Mouse (Mus musculus) neural tube, embryonic 11.5 days (tissue): ENCODE measurements around the gene Hist1h2ag. TPM values are rescaled to one million over a fixed set of nuclear protein-coding genes. Genes with fewer than 3 reads are reported as not detected.
"Not testable (repeated sequence)": the region's sequence is repeated elsewhere in the genome, so short reads cannot be mapped to it uniquely, and the experiment has no call there.

Experiments used
- ATAC-seq: fragments of 200-750 bp; cut with Nextera tagmentation; 2 replicates; pipeline ENCODE4 v1.8.0; 2017; ENCODE audit warnings: moderate number of reproducible peaks, mild to moderate bottlenecking, moderate TSS enrichment, moderate library complexity; ENCODE audit not compliant: insufficient read depth, low FRiP score, low TSS enrichment
- DNase-seq: peaks from one replicate; pipeline ENCODE4 v3.0.0-alpha.2; 2015; ENCODE audit warnings: low spot score
- H3K27ac ChIP-seq: fragments of 300-500 bp; sonication (generic); 2 replicates; pipeline ENCODE4 v1.5.1; 2014; ENCODE audit warnings: low read depth, mild to moderate bottlenecking, low read length
- H3K27me3 ChIP-seq: fragments of 300-500 bp; sonication (generic); 2 replicates; pipeline ENCODE4 v1.6.1; 2014; ENCODE audit warnings: mild to moderate bottlenecking, low read length, mixed read lengths; ENCODE audit not compliant: control insufficient read depth, insufficient read depth
- H3K36me3 ChIP-seq: fragments of 300-500 bp; sonication (generic); 2 replicates; pipeline ENCODE4 v1.6.1; 2014; ENCODE audit warnings: mild to moderate bottlenecking, low read length, moderate library complexity, mixed read lengths; ENCODE audit not compliant: control insufficient read depth, insufficient read depth
- H3K4me1 ChIP-seq: fragments of 300-500 bp; sonication (generic); 2 replicates; pipeline ENCODE4 v1.6.1; 2014; ENCODE audit warnings: low read length, mixed read lengths; ENCODE audit not compliant: control insufficient read depth, insufficient read depth
- H3K4me2 ChIP-seq: fragments of 300-500 bp; sonication (generic); 2 replicates; pipeline ENCODE4 v1.6.1; 2014; ENCODE audit warnings: low read depth, mild to moderate bottlenecking, moderate library complexity
- H3K4me3 ChIP-seq: fragments of 300-500 bp; sonication (generic); 2 replicates; pipeline ENCODE4 v1.5.1; 2014; ENCODE audit warnings: low read depth, low read length
- H3K9ac ChIP-seq: fragments of 300-500 bp; sonication (generic); 2 replicates; pipeline ENCODE4 v1.6.1; 2014; ENCODE audit warnings: mild to moderate bottlenecking, low read length
- H3K9me3 ChIP-seq: fragments of 300-500 bp; sonication (generic); 2 replicates; pipeline ENCODE4 v1.6.1; 2016; ENCODE audit warnings: low read length; ENCODE audit not compliant: control insufficient read depth
- WGBS: fragments of 180-500 bp; shearing (Covaris S2); extraction: QIAGEN DNeasy Blood & Tissue Kit; methylation state at CpG from one replicate; pipeline ENCODE4 v1.1.7; 2014; 5-methylcytosine and 5-hydroxymethylcytosine counted together
- polyA plus RNA-seq: library from polyadenylated mRNA; unstranded; fragments of >200 nt; fragmentation: Nextera tagmentation; extraction: Ambion mirVana; gene quantifications from 2 replicates; pipeline ENCODE4 v1.2.1, GENCODE M21; 2014

The Hist1h2ag gene
- polyA plus RNA-seq, 1 experiment from 2014 or later: 51.6 TPM

DNA sequence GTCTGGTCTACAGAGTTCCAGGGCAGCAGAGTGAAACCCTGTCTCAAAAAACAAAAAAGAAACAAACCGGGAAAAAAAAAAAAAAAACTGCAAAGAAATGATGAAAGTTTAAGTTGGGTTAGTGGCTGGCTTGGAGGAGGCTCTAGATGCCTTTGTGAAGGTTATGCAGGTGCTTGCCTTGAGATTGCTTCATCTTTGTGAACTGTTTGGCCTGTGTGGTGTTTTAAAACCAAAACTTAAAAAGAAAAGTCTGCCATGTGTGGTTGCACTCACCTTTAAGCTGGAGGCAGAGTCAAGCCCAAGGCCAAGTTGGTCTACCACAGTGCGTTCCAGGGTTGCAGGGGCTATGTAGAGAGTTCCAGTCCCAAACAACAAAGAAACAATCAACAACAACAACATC, 6.3 kb upstream of the Hist1h2ag start:
- no peaks in the 10 kb centered on the region for H3K27me3 ChIP-seq
- no peak overlapping the region for H3K4me2 ChIP-seq
- H3K4me3 ChIP-seq: no peak overlapping the region
- H3K9ac ChIP-seq: no peak overlapping the region
- H3K27ac ChIP-seq: no peak overlapping the region
- no peaks in the 10 kb centered on the region for H3K36me3 ChIP-seq
- ATAC-seq (no peak), DNase-seq (no peak)
- WGBS: 84% methylated on average over 2 of the region's 2 CpGs
- H3K9me3 ChIP-seq: no peaks in the 10 kb centered on the region
- no peaks in the 10 kb centered on the region for H3K4me1 ChIP-seq

DNA sequence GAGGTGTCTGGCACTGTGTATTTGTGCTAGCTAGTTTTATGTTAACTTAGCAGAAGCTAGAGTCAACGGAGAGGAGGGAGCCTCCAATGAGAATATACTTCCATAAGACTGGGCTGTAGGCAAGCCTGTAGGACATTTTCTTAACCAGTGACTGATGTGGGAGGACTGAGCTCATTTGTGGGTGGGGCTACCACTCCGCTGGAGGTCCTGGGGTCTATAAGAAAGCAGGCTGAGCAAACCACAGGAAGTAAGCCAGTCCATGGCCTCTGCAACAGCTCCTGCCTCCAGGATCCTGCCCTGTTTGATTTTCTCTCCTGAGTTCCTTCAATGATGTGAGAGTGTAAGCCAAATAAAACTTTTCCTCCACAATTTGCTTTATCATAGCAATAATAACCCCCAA, 2.6 kb upstream of the Hist1h2ag start:
- H3K36me3 ChIP-seq: no peaks in the 10 kb centered on the region
- DNase-seq: no peak
- 73% methylated on average over 2 of the region's 2 CpGs for WGBS
- H3K27ac ChIP-seq: no peak overlapping the region
- 0 out of 2 replicates have a peak, but pooled peaks cover 6% of the 10 kb centered on the region for H3K4me1 ChIP-seq
- H3K27me3 ChIP-seq: no peaks in the 10 kb centered on the region
- ATAC-seq: no peak
- H3K4me2 ChIP-seq: no peak overlapping the region
- no peak overlapping the region for H3K4me3 ChIP-seq
- no peaks in the 10 kb centered on the region for H3K9me3 ChIP-seq
- H3K9ac ChIP-seq: no peak overlapping the region

- Histone ChIP-seq H3K27ac (no peak overlapping the region), H3K9me3 (no peaks in the 10 kb centered on the region), H3K4me3 (no peak overlapping the region), H3K4me2 (no peak overlapping the region), H3K4me1 (0 out of 2 replicates have a peak, but pooled peaks cover 6% of the 10 kb centered on the region), H3K9ac (no peak overlapping the region), H3K27me3 (no peaks in the 10 kb centered on the region), H3K36me3 (no peaks in the 10 kb centered on the region)
- no peak for ATAC-seq
- no peak for DNase-seq
- 89% methylated on average over 6 of the region's 6 CpGs for WGBS
Measured at GRCm38 (mm10) chr13:22044432-22045155, 1.9 kb upstream of the Hist1h2ag start.

- 3% methylated on average over 9 of the region's 14 CpGs for WGBS
- Histone ChIP-seq H3K4me1 (0 out of 2 replicates have a peak, but pooled peaks cover 6% of the 10 kb centered on the region), H3K9me3 (no peaks in the 10 kb centered on the region), H3K27ac (peak overlapping the region; percentile 76), H3K9ac (peak overlapping the region; percentile 53), H3K36me3 (no peaks in the 10 kb centered on the region), H3K27me3 (no peaks in the 10 kb centered on the region), H3K4me2 (peak overlapping the region; percentile 49), H3K4me3 (peak overlapping the region; percentile 31)
- ATAC-seq (peak; percentile 21; the same call in 1 of the 2 replicates), DNase-seq (no peak)
Measured at GRCm38 (mm10) chr13:22043503-22044431, 1.0 kb upstream of the Hist1h2ag start.

DNA sequence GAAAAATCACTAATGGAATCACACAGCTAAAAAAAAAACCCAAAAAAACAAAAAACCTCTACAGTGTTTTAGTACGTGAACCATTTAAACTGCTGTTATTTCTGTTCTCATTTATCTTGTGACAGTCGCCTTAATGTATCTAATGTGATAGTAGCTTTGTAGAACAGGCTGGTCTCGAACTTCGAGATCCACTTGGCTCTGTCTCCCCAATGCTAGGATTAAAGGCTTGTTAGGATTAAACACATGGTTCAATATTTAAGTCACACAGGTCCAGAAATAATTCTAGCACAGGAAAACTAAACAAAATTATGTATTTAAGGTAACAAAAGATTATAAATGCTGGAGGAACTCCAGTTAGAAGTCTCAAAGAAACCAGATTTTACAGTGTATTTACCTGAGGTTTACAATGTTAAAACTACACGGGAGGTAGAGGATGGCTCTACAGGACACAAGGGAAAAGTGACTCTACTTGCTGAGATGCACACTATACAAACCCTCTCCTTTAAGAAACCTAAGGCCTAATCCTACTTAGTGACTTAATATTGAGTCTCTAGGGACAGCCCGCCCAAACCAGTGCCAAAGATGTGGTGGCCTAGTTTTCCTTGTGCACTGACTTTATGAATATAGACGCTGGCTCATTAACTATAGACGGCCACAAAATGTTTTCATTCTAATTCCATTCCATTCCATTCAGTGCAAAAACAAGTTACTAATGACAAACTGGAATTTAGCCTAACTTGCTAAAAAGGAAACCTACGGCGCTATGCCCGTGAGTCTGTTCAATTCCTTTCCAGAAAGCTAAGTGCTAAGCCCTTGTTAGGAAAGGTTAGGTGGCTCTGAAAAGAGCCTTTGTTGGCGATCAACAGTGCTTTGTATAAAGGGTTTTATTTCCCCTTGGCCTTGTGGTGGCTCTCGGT, 835 bp downstream of the Hist1h2ag start:
- Histone ChIP-seq H3K27ac (peak overlapping the region; percentile 94), H3K36me3 (no peaks in the 10 kb centered on the region), H3K4me1 (0 out of 2 replicates have a peak, but pooled peaks cover 6% of the 10 kb centered on the region), H3K4me2 (peak overlapping the region; percentile 65), H3K27me3 (no peaks in the 10 kb centered on the region), H3K4me3 (peak overlapping the region; percentile 37), H3K9me3 (no peaks in the 10 kb centered on the region), H3K9ac (peak overlapping the region; percentile 78)
- ATAC-seq (no peak), DNase-seq (peak; percentile 35)
- 3% methylated on average over 13 of the region's 13 CpGs for WGBS

GRCm38 (mm10) chr13:22041142-22041536, 1.6 kb downstream of the Hist1h2ag start, which contains the start of gene Hist1h4i:
Gene Hist1h4i, minus strand, starts transcription at chr13:22041362.
- Histone ChIP-seq H3K27ac (peak within 1 kb of the TSS; percentile 94), H3K4me3 (peak within 1 kb of the TSS; percentile 37), H3K4me2 (peak within 1 kb of the TSS; percentile 65), H3K9ac (peak within 1 kb of the TSS; percentile 78)
- DNase-seq (peak; percentile 94), ATAC-seq (peak; percentile 56)
- not testable (repeated sequence) for H3K36me3 ChIP-seq, H3K27me3 ChIP-seq, H3K4me1 ChIP-seq, H3K9me3 ChIP-seq
- under 1% methylated on average over 24 of the region's 27 CpGs for WGBS

DNA sequence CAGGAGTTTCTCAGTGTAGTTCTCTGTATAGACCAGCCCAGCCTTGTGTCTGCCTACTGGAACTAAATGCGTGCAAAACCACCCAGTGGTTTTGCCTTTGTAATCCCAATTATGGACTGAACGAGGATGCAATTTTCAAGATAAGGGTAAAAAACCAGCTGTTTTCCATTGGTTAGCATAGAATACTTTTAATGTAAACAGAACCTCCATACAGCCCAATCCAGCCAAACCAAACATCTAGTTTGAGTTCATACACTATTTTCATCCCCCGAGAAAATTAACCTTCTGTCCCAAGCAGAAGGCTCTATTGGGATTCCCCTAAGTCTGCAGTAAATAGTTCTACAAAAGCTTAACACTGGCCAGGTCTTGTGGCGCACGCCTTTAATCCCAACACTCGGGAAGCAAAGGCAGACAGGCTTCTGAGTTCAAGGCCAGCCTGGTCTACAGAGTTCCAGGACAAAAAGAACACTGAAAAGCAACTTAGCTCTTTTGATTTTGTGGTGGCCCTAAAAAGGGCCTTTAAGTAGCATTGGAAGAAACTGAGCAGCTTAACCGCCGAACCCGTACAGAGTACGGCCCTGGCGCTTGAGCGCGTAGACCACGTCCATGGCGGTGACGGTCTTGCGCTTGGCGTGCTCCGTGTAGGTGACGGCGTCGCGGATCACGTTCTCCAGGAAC, 2.1 kb downstream of the Hist1h2ag start:
- Histone ChIP-seq H3K4me2 (peak overlapping the region; percentile 49), H3K27me3 (no peaks in the 10 kb centered on the region), H3K4me1 (peaks cover 6% of the 10 kb centered on the region; the same call in 1 of the 2 replicates), H3K4me3 (peak overlapping the region; percentile 37), H3K36me3 (no peaks in the 10 kb centered on the region), H3K27ac (peak overlapping the region; percentile 94), H3K9ac (peak overlapping the region; percentile 30), H3K9me3 (no peaks in the 10 kb centered on the region)
- peak; percentile 61 for DNase-seq
- under 1% methylated on average over 18 of the region's 24 CpGs for WGBS
- ATAC-seq: peak; percentile 13
